Mouse (Mus musculus): Measurements from ENCODE around the gene Cxcl1.

The Cxcl1 gene

DNA sequence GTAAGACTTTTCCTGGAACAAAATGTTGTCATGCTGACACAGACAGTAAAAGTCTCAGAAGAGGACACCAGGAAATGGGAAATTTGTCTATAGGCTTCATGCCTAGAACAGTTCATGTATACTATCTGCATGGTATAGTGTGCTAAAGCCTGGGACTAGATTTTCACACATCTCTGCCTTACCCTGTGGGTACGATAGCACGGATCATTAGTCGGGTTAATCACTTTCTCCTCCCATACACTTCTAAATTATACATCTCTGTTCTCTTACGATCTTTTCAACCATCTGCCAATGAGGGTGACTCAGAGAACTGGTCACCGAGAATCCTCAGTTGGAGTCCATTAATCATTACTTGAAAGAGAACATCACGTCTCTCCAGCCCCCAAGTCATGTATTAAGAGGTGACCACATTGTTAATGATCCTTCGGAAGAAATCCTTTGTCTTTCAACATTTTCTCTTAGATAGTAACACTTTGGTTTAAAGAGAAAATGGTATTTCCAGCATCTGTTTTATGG is 10.6 kb upstream of the Cxcl1 start:
- H3K9me3 ChIP-seq (ENCODE audit: low read length) = peaks cover 3% of the 10 kb centered on the region
- H3K27me3 ChIP-seq (ENCODE audit: insufficient read depth, low read length) = no peaks in the 10 kb centered on the region
- TF ChIP-seq NANOG (IDR thresholded peaks at IDR 0.05; ENCODE audit: borderline replicate concordance, low read length) (no peak), POU5F1 (IDR thresholded peaks at IDR 0.05; ENCODE audit: borderline replicate concordance, low read length) (no peak), CTCF (conservative IDR thresholded peaks at IDR 0.05; ENCODE audit: low read length) (no peak)
- H3K36me3 ChIP-seq (ENCODE audit: insufficient read depth, low read length) = no peaks in the 10 kb centered on the region
- no peak overlapping the region for H3K4me3 ChIP-seq (replicated peaks; ENCODE audit: low read length)
- H3K4me1 ChIP-seq (replicated peaks; ENCODE audit: low read depth, low read length) = no peaks in the 10 kb centered on the region

DNA sequence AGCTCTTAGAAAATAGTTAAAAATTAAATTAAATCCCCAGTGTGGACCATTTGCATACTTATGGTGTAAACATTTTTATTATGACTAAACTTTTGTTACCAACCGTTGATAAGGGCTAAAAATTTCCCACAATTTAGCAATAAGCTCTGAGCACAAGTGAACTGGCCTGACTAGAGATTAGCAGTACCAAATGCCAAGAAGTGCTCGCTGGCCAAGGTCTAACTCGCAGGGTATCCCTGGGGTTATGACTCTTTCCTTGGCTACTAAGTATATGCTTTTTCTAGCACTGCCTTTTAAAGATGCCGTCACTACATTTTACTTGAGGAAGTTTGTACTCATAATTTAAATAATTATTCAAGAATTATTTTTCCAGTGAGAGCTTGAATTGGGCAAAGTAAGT is 10.0 kb upstream of the Cxcl1 start:
- no peaks in the 10 kb centered on the region for H3K36me3 ChIP-seq (ENCODE audit: insufficient read depth, low read length)
- H3K27me3 ChIP-seq (ENCODE audit: insufficient read depth, low read length) = no peaks in the 10 kb centered on the region
- no peaks in the 10 kb centered on the region for H3K4me1 ChIP-seq (replicated peaks; ENCODE audit: low read depth, low read length)
- H3K9me3 ChIP-seq (ENCODE audit: low read length) = peaks cover 3% of the 10 kb centered on the region
- TF ChIP-seq CTCF (conservative IDR thresholded peaks at IDR 0.05; ENCODE audit: low read length) = no peak
- no peak for TF ChIP-seq POU5F1 (IDR thresholded peaks at IDR 0.05; ENCODE audit: borderline replicate concordance, low read length)
- no peak for TF ChIP-seq NANOG (IDR thresholded peaks at IDR 0.05; ENCODE audit: borderline replicate concordance, low read length)
- H3K4me3 ChIP-seq (replicated peaks; ENCODE audit: low read length) = no peak overlapping the region

DNA sequence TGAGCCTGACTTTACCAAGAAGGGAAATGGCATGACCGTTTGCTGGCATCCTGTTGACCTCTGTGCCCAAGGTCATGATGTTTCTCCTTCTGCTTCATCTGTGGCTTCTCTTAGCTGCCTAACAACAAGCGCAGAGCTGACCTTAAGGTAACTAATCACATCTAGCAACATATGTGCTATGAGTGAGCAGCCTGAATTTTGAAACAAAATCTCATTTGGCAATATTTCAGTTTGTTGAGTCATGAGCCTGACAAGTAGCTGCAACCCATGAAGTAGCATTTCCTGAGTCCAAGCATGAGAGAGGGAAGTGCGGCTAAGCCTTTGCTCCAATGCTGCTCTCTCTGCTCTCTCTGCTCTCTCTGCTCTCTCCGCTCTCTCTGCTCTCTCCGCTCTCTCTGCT is 9.4 kb upstream of the Cxcl1 start:
- Histone ChIP-seq H3K9me3 (ENCODE audit: low read length) (peaks cover 3% of the 10 kb centered on the region), H3K36me3 (ENCODE audit: insufficient read depth, low read length) (no peaks in the 10 kb centered on the region), H3K4me1 (replicated peaks; ENCODE audit: low read depth, low read length) (no peaks in the 10 kb centered on the region), H3K4me3 (replicated peaks; ENCODE audit: low read length) (no peak overlapping the region), H3K27me3 (ENCODE audit: insufficient read depth, low read length) (no peaks in the 10 kb centered on the region)
- no peak for TF ChIP-seq CTCF (conservative IDR thresholded peaks at IDR 0.05; ENCODE audit: low read length)
- no peak for TF ChIP-seq POU5F1 (IDR thresholded peaks at IDR 0.05; ENCODE audit: borderline replicate concordance, low read length)
- no peak for TF ChIP-seq NANOG (IDR thresholded peaks at IDR 0.05; ENCODE audit: borderline replicate concordance, low read length)

DNA sequence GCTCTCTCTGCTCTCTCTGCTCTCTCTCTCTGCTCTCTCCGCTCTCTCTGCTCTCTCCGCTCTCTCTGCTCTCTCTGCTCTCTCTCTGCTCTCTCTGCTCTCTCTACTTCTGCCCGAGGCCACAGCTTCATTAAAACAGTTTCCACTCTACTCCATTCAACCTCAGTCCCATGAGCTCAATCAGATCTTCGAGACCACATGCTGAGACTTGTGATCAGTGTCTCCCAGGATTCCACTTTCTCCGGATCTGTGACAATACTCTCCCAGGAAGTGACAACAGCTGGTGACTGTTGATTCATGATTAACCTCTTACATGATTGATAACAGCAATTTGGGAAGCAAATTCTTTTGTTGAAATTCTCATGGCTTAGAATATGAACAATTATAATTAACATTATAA is 8.9 kb upstream of the Cxcl1 start:
- H3K36me3 ChIP-seq (ENCODE audit: insufficient read depth, low read length) = no peaks in the 10 kb centered on the region
- no peaks in the 10 kb centered on the region for H3K4me1 ChIP-seq (replicated peaks; ENCODE audit: low read depth, low read length)
- no peaks in the 10 kb centered on the region for H3K27me3 ChIP-seq (ENCODE audit: insufficient read depth, low read length)
- peaks cover 3% of the 10 kb centered on the region for H3K9me3 ChIP-seq (ENCODE audit: low read length)
- TF ChIP-seq NANOG (IDR thresholded peaks at IDR 0.05; ENCODE audit: borderline replicate concordance, low read length) = no peak
- no peak for TF ChIP-seq POU5F1 (IDR thresholded peaks at IDR 0.05; ENCODE audit: borderline replicate concordance, low read length)
- TF ChIP-seq CTCF (conservative IDR thresholded peaks at IDR 0.05; ENCODE audit: low read length) = no peak
- no peak overlapping the region for H3K4me3 ChIP-seq (replicated peaks; ENCODE audit: low read length)

DNA sequence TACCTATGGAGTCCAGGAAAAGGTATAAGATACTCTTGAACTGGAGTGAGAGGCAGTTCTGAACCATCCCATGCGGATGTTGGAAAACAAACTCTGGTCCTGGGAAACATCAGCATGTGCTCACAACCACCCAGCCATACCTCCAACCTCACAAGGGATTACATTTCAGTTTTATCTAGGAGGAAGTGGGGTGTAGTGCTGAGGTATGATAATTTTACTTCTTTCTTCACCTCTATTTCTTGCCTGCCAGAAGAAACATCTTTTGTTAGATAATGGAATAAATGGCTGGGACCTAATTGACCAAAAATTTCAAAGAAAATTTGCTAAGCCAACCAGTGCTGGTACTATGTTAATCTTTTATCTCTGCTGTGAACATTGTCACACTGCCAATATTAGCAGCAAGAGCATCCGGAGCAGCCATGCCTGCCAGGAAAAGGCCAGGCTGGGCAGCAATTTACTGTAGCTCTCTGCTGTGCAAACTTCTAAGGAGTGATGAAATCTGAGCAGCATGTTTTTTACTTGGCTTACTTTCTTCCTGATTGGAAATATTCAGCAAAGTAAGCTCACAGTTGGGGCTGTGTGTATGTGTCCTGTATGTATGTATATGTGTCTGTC is 6.3 kb upstream of the Cxcl1 start:
- H3K4me3 ChIP-seq (replicated peaks; ENCODE audit: low read length) = no peak overlapping the region
- H3K9me3 ChIP-seq (ENCODE audit: low read length) = peaks cover 3% of the 10 kb centered on the region
- 0 out of 2 replicates have a peak, but pooled peaks cover 7% of the 10 kb centered on the region for H3K27me3 ChIP-seq (ENCODE audit: insufficient read depth, low read length)
- H3K4me1 ChIP-seq (replicated peaks; ENCODE audit: low read depth, low read length) = no peaks in the 10 kb centered on the region
- TF ChIP-seq CTCF (conservative IDR thresholded peaks at IDR 0.05; ENCODE audit: low read length) = no peak
- TF ChIP-seq POU5F1 (IDR thresholded peaks at IDR 0.05; ENCODE audit: borderline replicate concordance, low read length) = no peak
- TF ChIP-seq NANOG (IDR thresholded peaks at IDR 0.05; ENCODE audit: borderline replicate concordance, low read length) = no peak
- H3K36me3 ChIP-seq (ENCODE audit: insufficient read depth, low read length) = no peaks in the 10 kb centered on the region

DNA sequence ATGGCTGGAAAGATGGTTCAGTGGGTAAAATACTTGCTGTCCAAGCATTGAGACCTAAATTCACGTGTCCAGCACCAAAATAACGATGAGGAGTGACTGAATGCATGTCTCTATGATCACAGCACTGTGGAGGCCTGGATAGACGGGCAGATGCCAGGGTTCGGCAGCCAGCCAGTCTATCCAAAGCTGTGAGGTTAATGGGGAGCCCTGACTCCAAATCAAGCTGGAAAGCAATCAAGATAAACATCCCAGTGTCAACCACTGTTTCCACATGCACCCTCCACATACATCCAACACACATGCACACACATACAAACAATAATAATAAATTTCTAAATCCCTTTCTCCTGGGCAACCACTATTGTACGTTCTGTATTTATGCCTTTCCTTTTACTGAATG is 2.4 kb upstream of the Cxcl1 start:
- H3K4me1 ChIP-seq (replicated peaks; ENCODE audit: low read depth, low read length) = peaks cover 14% of the 10 kb centered on the region
- peaks cover 26% of the 10 kb centered on the region for H3K27me3 ChIP-seq (ENCODE audit: insufficient read depth, low read length)
- TF ChIP-seq NANOG (IDR thresholded peaks at IDR 0.05; ENCODE audit: borderline replicate concordance, low read length) = no peak
- no peak for TF ChIP-seq POU5F1 (IDR thresholded peaks at IDR 0.05; ENCODE audit: borderline replicate concordance, low read length)
- no peak for TF ChIP-seq CTCF (conservative IDR thresholded peaks at IDR 0.05; ENCODE audit: low read length)
- no peak overlapping the region for H3K4me3 ChIP-seq (replicated peaks; ENCODE audit: low read length)
- no peaks in the 10 kb centered on the region for H3K9me3 ChIP-seq (ENCODE audit: low read length)
- H3K36me3 ChIP-seq (ENCODE audit: insufficient read depth, low read length) = no peaks in the 10 kb centered on the region

DNA sequence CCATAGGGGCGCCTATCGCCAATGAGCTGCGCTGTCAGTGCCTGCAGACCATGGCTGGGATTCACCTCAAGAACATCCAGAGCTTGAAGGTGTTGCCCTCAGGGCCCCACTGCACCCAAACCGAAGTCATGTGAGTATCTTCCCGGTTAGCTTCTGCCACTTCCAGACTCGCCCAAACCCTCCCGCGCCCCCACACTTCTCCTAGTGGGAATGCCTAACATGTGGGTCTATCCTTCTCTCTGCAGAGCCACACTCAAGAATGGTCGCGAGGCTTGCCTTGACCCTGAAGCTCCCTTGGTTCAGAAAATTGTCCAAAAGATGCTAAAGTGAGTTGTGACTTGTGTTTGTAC is 398 bp downstream of the Cxcl1 start:
- peaks cover 14% of the 10 kb centered on the region for H3K4me1 ChIP-seq (replicated peaks; ENCODE audit: low read depth, low read length)
- no peaks in the 10 kb centered on the region for H3K36me3 ChIP-seq (ENCODE audit: insufficient read depth, low read length)
- H3K4me3 ChIP-seq (replicated peaks; ENCODE audit: low read length) = peak overlapping the region; percentile 75
- no peak for TF ChIP-seq NANOG (IDR thresholded peaks at IDR 0.05; ENCODE audit: borderline replicate concordance, low read length)
- no peak for TF ChIP-seq CTCF (conservative IDR thresholded peaks at IDR 0.05; ENCODE audit: low read length)
- H3K27me3 ChIP-seq (ENCODE audit: insufficient read depth, low read length) = peaks cover 26% of the 10 kb centered on the region
- no peaks in the 10 kb centered on the region for H3K9me3 ChIP-seq (ENCODE audit: low read length)

DNA sequence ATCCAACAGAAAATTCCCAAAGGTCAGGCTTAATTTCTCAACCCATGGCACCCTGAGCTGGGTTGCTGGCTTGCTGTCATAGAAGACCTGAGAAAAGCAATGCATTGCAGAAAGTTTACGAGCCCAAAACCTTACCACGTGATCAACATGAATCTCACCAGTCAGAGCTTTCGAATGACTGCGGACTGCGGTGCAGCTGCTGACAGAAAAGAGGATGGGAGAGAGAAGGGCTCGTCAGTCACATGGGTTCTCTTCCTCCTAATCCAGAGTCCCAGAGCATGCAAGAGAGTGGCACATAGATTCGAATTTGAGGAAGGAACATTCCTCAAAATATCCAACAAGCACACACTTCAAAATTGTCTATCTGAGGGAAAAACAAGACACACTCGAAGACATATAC is 3.2 kb downstream of the Cxcl1 start:
- H3K9me3 ChIP-seq (ENCODE audit: low read length) = no peaks in the 10 kb centered on the region
- H3K4me3 ChIP-seq (replicated peaks; ENCODE audit: low read length) = no peak overlapping the region
- H3K36me3 ChIP-seq (ENCODE audit: insufficient read depth, low read length) = no peaks in the 10 kb centered on the region
- peaks cover 25% of the 10 kb centered on the region for H3K27me3 ChIP-seq (ENCODE audit: insufficient read depth, low read length)
- TF ChIP-seq CTCF (conservative IDR thresholded peaks at IDR 0.05; ENCODE audit: low read length) (no peak), POU5F1 (IDR thresholded peaks at IDR 0.05; ENCODE audit: borderline replicate concordance, low read length) (no peak), NANOG (IDR thresholded peaks at IDR 0.05; ENCODE audit: borderline replicate concordance, low read length) (no peak)
- peaks cover 14% of the 10 kb centered on the region for H3K4me1 ChIP-seq (replicated peaks; ENCODE audit: low read depth, low read length)

DNA sequence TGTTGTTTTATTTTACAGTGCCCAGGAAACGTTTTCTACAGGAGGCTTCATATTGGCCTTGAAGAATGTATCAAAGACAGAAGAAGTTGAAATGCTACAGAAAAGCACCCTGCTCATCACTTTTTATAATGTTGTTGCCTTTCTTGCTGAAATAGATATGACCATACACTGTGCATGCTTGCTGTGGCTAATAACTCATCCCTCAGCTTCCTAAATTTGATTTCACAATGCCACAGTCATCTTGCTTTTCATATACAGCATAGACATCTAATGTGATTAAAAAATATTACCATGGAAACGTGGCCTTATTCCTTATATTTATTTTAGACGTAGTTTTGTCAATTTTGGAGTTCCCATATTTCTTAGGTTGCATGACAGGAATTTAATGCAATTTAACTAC is 6.4 kb downstream of the Cxcl1 start:
- TF ChIP-seq CTCF (conservative IDR thresholded peaks at IDR 0.05; ENCODE audit: low read length) = no peak
- Histone ChIP-seq H3K9me3 (ENCODE audit: low read length) (no peaks in the 10 kb centered on the region), H3K27me3 (ENCODE audit: insufficient read depth, low read length) (peaks cover 6% of the 10 kb centered on the region; the same call in 1 of the 2 replicates), H3K36me3 (ENCODE audit: insufficient read depth, low read length) (no peaks in the 10 kb centered on the region), H3K4me3 (replicated peaks; ENCODE audit: low read length) (no peak overlapping the region), H3K4me1 (replicated peaks; ENCODE audit: low read depth, low read length) (no peaks in the 10 kb centered on the region)

Data from E14TG2a.4 (cell line).